ENCODE assay signal across 30 mouse cellular contexts in genomic region chrX:127093036-127093435, GRCm38 (mm10). TPM values are rescaled to one million over a fixed set of nuclear protein-coding genes. Genes with fewer than 3 reads are reported as not detected.
DNase-seq lines count a peak whose midpoint lies in the region; ATAC-seq lines count a peak whose summit lies in the region.
"Had no signal": no experiment of that assay in that cellular context is flagged by ENCODE, and none has a peak within 500 bp of the region (broad histone marks: within the 10 kb centered on the region; RNA-seq: fewer than 3 reads in every experiment).

No protein-coding gene starts in this region.

- peak; percentile 12 for DNase-seq in kidney, adult 9 months
- no peak for DNase-seq in kidney, postnatal 4 days
- peak; percentile 78 for DNase-seq in R1 (ENCODE audit: low read depth, low spot score)
- DNase-seq in midbrain, embryonic 10.5 days (ENCODE audit: low spot score), result no peak
- DNase-seq: adrenal gland, adult 8-10 months; adrenal gland, postnatal 14 days; adrenal gland, postnatal 36 days; B cell, adult 2 months; cerebellum, adult 11 months; cerebellum, adult 18-20 months; cerebellum, adult 8-10 months; cerebellum, adult 9-11 months; cerebellum, postnatal 14 days; cerebellum, postnatal 36 days; embryo, embryonic 11 days had no signal

- no peak overlapping the region for H3K27ac ChIP-seq in midbrain, embryonic 10.5 days (replicated peaks)
- H3K27ac ChIP-seq: embryonic facial prominence, embryonic 13.5 days; embryonic facial prominence, embryonic 15.5 days; forebrain, embryonic 10.5 days; forebrain, embryonic 12.5 days had no signal

- no peaks in the 10 kb centered on the region for H3K4me1 ChIP-seq in midbrain, embryonic 10.5 days
- H3K4me1 ChIP-seq: embryonic facial prominence, embryonic 13.5 days; embryonic facial prominence, embryonic 15.5 days; forebrain, embryonic 10.5 days; forebrain, embryonic 12.5 days had no signal

- H3K4me3 ChIP-seq in midbrain, embryonic 10.5 days, result no peak overlapping the region
- H3K4me3 ChIP-seq: embryonic facial prominence, embryonic 13.5 days; embryonic facial prominence, embryonic 15.5 days; erythroblast, embryonic 14.5 days; forebrain, embryonic 10.5 days; forebrain, embryonic 12.5 days had no signal

- no peaks in the 10 kb centered on the region for H3K36me3 ChIP-seq in midbrain, embryonic 10.5 days
- H3K36me3 ChIP-seq: embryonic facial prominence, embryonic 13.5 days; embryonic facial prominence, embryonic 15.5 days; forebrain, embryonic 10.5 days; forebrain, embryonic 12.5 days; G1E had no signal

- 0 out of 2 replicates have a peak, but pooled peaks cover 6% of the 10 kb centered on the region for H3K9me3 ChIP-seq in midbrain, embryonic 10.5 days (replicated peaks)
- H3K9me3 ChIP-seq: embryonic facial prominence, embryonic 13.5 days; embryonic facial prominence, embryonic 15.5 days; forebrain, embryonic 12.5 days; G1E had no signal

- ATAC-seq in inflammation-experienced regulatory T-cells, adult 6 months, result no peak
- ATAC-seq: activated CD4-positive, CD25-positive, alpha-beta regulatory T cell, adult 4 months; CD4-positive, CD25-positive, alpha-beta regulatory T cell, adult 4 months; forebrain, embryonic 14.5 days; forebrain, embryonic 16.5 days; Patski had no signal

- no peaks in the 10 kb centered on the region for H3K27me3 ChIP-seq in midbrain, embryonic 10.5 days (ENCODE audit: low read depth, poor library complexity, severe bottlenecking)
- H3K27me3 ChIP-seq: CH12.LX; embryonic facial prominence, embryonic 13.5 days; embryonic facial prominence, embryonic 15.5 days; forebrain, embryonic 12.5 days; Patski had no signal

RNA-seq across cellular contexts. Expression of gene Gm382, which starts 53.3 kb away (rescaled TPM):
- polyA plus RNA-seq in midbrain, embryonic 10.5 days (2016; fragmentation: Nextera tagmentation; extraction: Ambion mirVana), result not detected in 2 replicates
- polyA plus RNA-seq in inflammation-experienced regulatory T-cells, adult 6 months (2017; shearing (Covaris generic)), result not detected
- polyA plus RNA-seq: activated CD4-positive, CD25-positive, alpha-beta regulatory T cell, adult 4 months; CD4-positive, CD25-positive, alpha-beta regulatory T cell, adult 4 months; embryonic facial prominence, embryonic 11.5 days; embryonic facial prominence, embryonic 13.5 days; embryonic facial prominence, embryonic 15.5 days; erythroblast, embryonic 14.5 days; forebrain, embryonic 10.5 days; forebrain, embryonic 12.5 days; forebrain, embryonic 14.5 days; forebrain, embryonic 16.5 days; frontal cortex, adult 2 months; G1E; Patski had no signal

Comparison
In these comparisons a context has a peak if more than half of its experiments do, and no peak if none do; other contexts are left out.
1. DNase-seq: peak in kidney, adult 9 months (single experiment) and R1 (single experiment); none in kidney, postnatal 4 days (0 of 2) and midbrain, embryonic 10.5 days (single experiment).